Comparison of ENCODE assay signal across 18 mouse cellular contexts in genomic region chr7:142342247-142342640, GRCm38 (mm10). TPM values are rescaled to one million over a fixed set of nuclear protein-coding genes. Genes with fewer than 3 reads are reported as not detected.
A peak's percentile ranks its signal among the peaks of the same experiment; 100 is the strongest.
DNase-seq lines count a peak whose midpoint lies in the region; ATAC-seq and TF ChIP-seq lines count a peak whose summit lies in the region.
"Had no signal": no experiment of that assay in that cellular context is flagged by ENCODE, and none has a peak within 500 bp of the region (broad histone marks: within the 10 kb centered on the region; RNA-seq: fewer than 3 reads in every experiment).

No protein-coding gene starts in this region.

- no peak for TF ChIP-seq POLR2A in cerebellum, adult 2 months (IDR thresholded peaks at IDR 0.05; ENCODE audit: borderline replicate concordance, insufficient read depth, low read length)

- TF ChIP-seq CTCF in cerebellum, adult 2 months (IDR thresholded peaks at IDR 0.05; ENCODE audit: borderline replicate concordance, insufficient read depth, low read depth, low read length), result no peak

- ATAC-seq in kidney, embryonic 15.5 days (replicated peaks; ENCODE audit: low FRiP score), result no peak
- ATAC-seq in embryonic facial prominence, embryonic 11.5 days (replicated peaks; ENCODE audit: insufficient number of reproducible peaks, low FRiP score, low TSS enrichment, low read depth), result 0 out of 2 replicates have a peak, but pooled peaks have one; percentile 34
- peak; percentile 33 for ATAC-seq in megakaryocyte progenitor cell, adult 5-6 weeks (replicated peaks; ENCODE audit: poor library complexity)
- ATAC-seq: forebrain, embryonic 15.5 days; midbrain, embryonic 13.5 days had no signal

- 0 out of 2 replicates have a peak overlapping the region, but pooled peaks have one; percentile 29 for H3K27ac ChIP-seq in kidney, embryonic 15.5 days
- no peak overlapping the region for H3K27ac ChIP-seq in embryonic facial prominence, embryonic 11.5 days (replicated peaks; ENCODE audit: low read depth, low read length)
- H3K27ac ChIP-seq in cerebellum, adult 2 months (ENCODE audit: insufficient read depth, low read length), result no peak overlapping the region
- H3K27ac ChIP-seq: forebrain, embryonic 15.5 days; hindbrain, embryonic 13.5 days; lung, embryonic 15.5 days; midbrain, embryonic 13.5 days had no signal

- H3K9me3 ChIP-seq in kidney, embryonic 15.5 days (replicated peaks), result no peaks in the 10 kb centered on the region
- no peaks in the 10 kb centered on the region for H3K9me3 ChIP-seq in embryonic facial prominence, embryonic 11.5 days (replicated peaks; ENCODE audit: control insufficient read depth, low read length)
- H3K9me3 ChIP-seq: forebrain, embryonic 15.5 days; hindbrain, embryonic 13.5 days; lung, embryonic 15.5 days; midbrain, embryonic 13.5 days had no signal

- H3K4me2 ChIP-seq in kidney, embryonic 15.5 days, result no peak overlapping the region
- H3K4me2 ChIP-seq in embryonic facial prominence, embryonic 11.5 days (ENCODE audit: low read depth, low read length), result no peak overlapping the region
- H3K4me2 ChIP-seq: forebrain, embryonic 15.5 days; hindbrain, embryonic 13.5 days; lung, embryonic 15.5 days; midbrain, embryonic 13.5 days had no signal

- no peak overlapping the region for H3K9ac ChIP-seq in kidney, embryonic 15.5 days
- no peak overlapping the region for H3K9ac ChIP-seq in embryonic facial prominence, embryonic 11.5 days (replicated peaks; ENCODE audit: low read length)
- H3K9ac ChIP-seq: forebrain, embryonic 15.5 days; hindbrain, embryonic 13.5 days; lung, embryonic 15.5 days; midbrain, embryonic 13.5 days had no signal

- H3K27me3 ChIP-seq in kidney, embryonic 15.5 days, result no peaks in the 10 kb centered on the region
- no peaks in the 10 kb centered on the region for H3K27me3 ChIP-seq in embryonic facial prominence, embryonic 11.5 days (ENCODE audit: control insufficient read depth, insufficient read depth, low read length)
- no peaks in the 10 kb centered on the region for H3K27me3 ChIP-seq in cerebellum, adult 2 months (ENCODE audit: control insufficient read depth, insufficient read depth, low read length)
- H3K27me3 ChIP-seq: forebrain, embryonic 15.5 days; hindbrain, embryonic 13.5 days; lung, embryonic 15.5 days; midbrain, embryonic 13.5 days had no signal

- no peak for DNase-seq in kidney, postnatal 14 days
- DNase-seq in A20 (ENCODE audit: low read depth, low spot score), result peak; percentile 33
- no peak for DNase-seq in embryonic facial prominence, embryonic 11.5 days (ENCODE audit: low spot score)
- no peak for DNase-seq in cerebellum, adult 2 months
- DNase-seq in cerebellum, postnatal 4 days (ENCODE audit: low spot score in 2 of 2), result no peak
- DNase-seq: adrenal gland, postnatal 14 days; cerebellum, postnatal 36 days; kidney, adult 11 months; right cerebral cortex, postnatal 25 days had no signal

- WGBS in kidney, embryonic 15.5 days, result 56% methylated on average over 3 of the region's 3 CpGs
- WGBS in embryonic facial prominence, embryonic 11.5 days, result 77% methylated on average over 3 of the region's 3 CpGs
- WGBS in cerebellum, adult 2 months, result 85% methylated on average over 3 of the region's 3 CpGs

- no peak overlapping the region for H3K4me3 ChIP-seq in kidney, embryonic 15.5 days (replicated peaks)
- H3K4me3 ChIP-seq in embryonic facial prominence, embryonic 11.5 days (ENCODE audit: low read depth, low read length), result no peak overlapping the region
- H3K4me3 ChIP-seq in cerebellum, adult 2 months (replicated peaks; ENCODE audit: insufficient read depth, low read depth, low read length), result no peak overlapping the region
- H3K4me3 ChIP-seq: forebrain, embryonic 15.5 days; hindbrain, embryonic 13.5 days; lung, embryonic 15.5 days; midbrain, embryonic 13.5 days had no signal

- peaks cover 26% of the 10 kb centered on the region for H3K4me1 ChIP-seq in kidney, embryonic 15.5 days
- H3K4me1 ChIP-seq in embryonic facial prominence, embryonic 11.5 days (ENCODE audit: control insufficient read depth, insufficient read depth, low read length), result no peaks in the 10 kb centered on the region
- H3K4me1 ChIP-seq in cerebellum, adult 2 months (ENCODE audit: control insufficient read depth, insufficient read depth, low read length), result no peaks in the 10 kb centered on the region
- H3K4me1 ChIP-seq: forebrain, embryonic 15.5 days; lung, embryonic 15.5 days; midbrain, embryonic 13.5 days had no signal

- H3K36me3 ChIP-seq in kidney, embryonic 15.5 days, result no peaks in the 10 kb centered on the region
- H3K36me3 ChIP-seq in embryonic facial prominence, embryonic 11.5 days (replicated peaks; ENCODE audit: control insufficient read depth, insufficient read depth, low read depth, low read length), result no peaks in the 10 kb centered on the region
- H3K36me3 ChIP-seq: forebrain, embryonic 15.5 days; hindbrain, embryonic 13.5 days; lung, embryonic 15.5 days; midbrain, embryonic 13.5 days had no signal

RNA-seq across cellular contexts. Expression of gene Ifitm10, which starts 31.3 kb away (rescaled TPM):
- 1.8 and 2.3 TPM in 2 replicates for polyA plus RNA-seq in kidney, embryonic 15.5 days (2015; fragmentation: Nextera tagmentation; extraction: Ambion mirVana)
- 0.97 and 1.9 TPM in 2 replicates for polyA plus RNA-seq in embryonic facial prominence, embryonic 11.5 days (2014; fragmentation: Nextera tagmentation; extraction: Ambion mirVana)
- total RNA-seq in megakaryocyte progenitor cell, adult 5-6 weeks (2015), result not detected in 2 replicates
- total RNA-seq in megakaryocyte progenitor cell, adult 5-6 weeks (2017), result not detected in 2 replicates
- 175 and 183 TPM in 2 replicates for polyA plus RNA-seq in cerebellum, adult 2 months (2012; rRNA removed)
- total RNA-seq: MEL had no signal

RNA-seq across cellular contexts. Expression of gene Krtap5-4, which starts 38.9 kb away (rescaled TPM):
- polyA plus RNA-seq in kidney, embryonic 15.5 days (2015; fragmentation: Nextera tagmentation; extraction: Ambion mirVana), result not detected in 2 replicates
- polyA plus RNA-seq in embryonic facial prominence, embryonic 11.5 days (2014; fragmentation: Nextera tagmentation; extraction: Ambion mirVana), result 0.20 TPM in 1 of 2 replicates, not detected in the other
- not detected in 2 replicates for total RNA-seq in megakaryocyte progenitor cell, adult 5-6 weeks (2015)
- total RNA-seq in megakaryocyte progenitor cell, adult 5-6 weeks (2017), result not detected in 2 replicates
- polyA plus RNA-seq in cerebellum, adult 2 months (2012; rRNA removed), result not detected in 2 replicates
- total RNA-seq: adrenal gland, postnatal 14 days; gastrocnemius, adult 18-20 months; left cerebral cortex, postnatal 10 days; MEL had no signal
- polyA plus RNA-seq: forebrain, embryonic 15.5 days; hindbrain, embryonic 13.5 days; lung, embryonic 15.5 days; midbrain, embryonic 13.5 days had no signal

RNA-seq across cellular contexts. Expression of gene Gm49369, which starts 40.2 kb away (rescaled TPM):
- 1.2 and 2.5 TPM in 2 replicates for polyA plus RNA-seq in kidney, embryonic 15.5 days (2015; fragmentation: Nextera tagmentation; extraction: Ambion mirVana)
- polyA plus RNA-seq in embryonic facial prominence, embryonic 11.5 days (2014; fragmentation: Nextera tagmentation; extraction: Ambion mirVana), result 2.0 TPM in 1 of 2 replicates, not detected in the other
- total RNA-seq in megakaryocyte progenitor cell, adult 5-6 weeks (2015), result not detected in 2 replicates
- 25.2 and 59.0 TPM in 2 replicates for total RNA-seq in megakaryocyte progenitor cell, adult 5-6 weeks (2017)
- polyA plus RNA-seq in cerebellum, adult 2 months (2012; rRNA removed), result 1.00 and 1.0 TPM in 2 replicates
- polyA plus RNA-seq: midbrain, embryonic 13.5 days had no signal

RNA-seq across cellular contexts. Expression of gene Krtap5-1, which starts 45.3 kb away (rescaled TPM):
- not detected in 2 replicates for polyA plus RNA-seq in kidney, embryonic 15.5 days (2015; fragmentation: Nextera tagmentation; extraction: Ambion mirVana)
- not detected in 2 replicates for polyA plus RNA-seq in embryonic facial prominence, embryonic 11.5 days (2014; fragmentation: Nextera tagmentation; extraction: Ambion mirVana)
- not detected in 2 replicates for total RNA-seq in megakaryocyte progenitor cell, adult 5-6 weeks (2015)
- total RNA-seq in megakaryocyte progenitor cell, adult 5-6 weeks (2017), result not detected in 2 replicates
- not detected in 2 replicates for polyA plus RNA-seq in cerebellum, adult 2 months (2012; rRNA removed)
- total RNA-seq: adrenal gland, postnatal 14 days; gastrocnemius, adult 18-20 months; left cerebral cortex, postnatal 10 days; MEL had no signal
- polyA plus RNA-seq: forebrain, embryonic 15.5 days; hindbrain, embryonic 13.5 days; lung, embryonic 15.5 days; midbrain, embryonic 13.5 days had no signal

RNA-seq across cellular contexts. Expression of gene Ctsd, which starts 45.6 kb away (rescaled TPM):
- polyA plus RNA-seq in kidney, embryonic 15.5 days (2015; fragmentation: Nextera tagmentation; extraction: Ambion mirVana), result 294 and 312 TPM in 2 replicates
- polyA plus RNA-seq in embryonic facial prominence, embryonic 11.5 days (2014; fragmentation: Nextera tagmentation; extraction: Ambion mirVana), result 163 and 197 TPM in 2 replicates
- 115 and 133 TPM in 2 replicates for total RNA-seq in megakaryocyte progenitor cell, adult 5-6 weeks (2015)
- 129 and 170 TPM in 2 replicates for total RNA-seq in megakaryocyte progenitor cell, adult 5-6 weeks (2017)
- polyA plus RNA-seq in cerebellum, adult 2 months (2012; rRNA removed), result 401 and 405 TPM in 2 replicates

Comparison
In these comparisons a context has a peak if more than half of its experiments do, and no peak if none do; other contexts are left out.
1. RNA of gene Ifitm10, which starts 31.3 kb away (polyA plus RNA-seq): 175 to 183 TPM in cerebellum, adult 2 months; 1.8 to 2.3 TPM in kidney, embryonic 15.5 days and 0.97 to 1.9 TPM in embryonic facial prominence, embryonic 11.5 days; every median in the first group is over 10 times any median in the second.